Mouse (Mus musculus) kidney, postnatal 14 days (tissue): ENCODE data around the gene Cebpg.

Source experiments
- DNase-seq: peaks from one replicate; pipeline ENCODE4 v3.0.0; 2022; ENCODE audit warnings: mixed read lengths

The Cebpg gene

DNA sequence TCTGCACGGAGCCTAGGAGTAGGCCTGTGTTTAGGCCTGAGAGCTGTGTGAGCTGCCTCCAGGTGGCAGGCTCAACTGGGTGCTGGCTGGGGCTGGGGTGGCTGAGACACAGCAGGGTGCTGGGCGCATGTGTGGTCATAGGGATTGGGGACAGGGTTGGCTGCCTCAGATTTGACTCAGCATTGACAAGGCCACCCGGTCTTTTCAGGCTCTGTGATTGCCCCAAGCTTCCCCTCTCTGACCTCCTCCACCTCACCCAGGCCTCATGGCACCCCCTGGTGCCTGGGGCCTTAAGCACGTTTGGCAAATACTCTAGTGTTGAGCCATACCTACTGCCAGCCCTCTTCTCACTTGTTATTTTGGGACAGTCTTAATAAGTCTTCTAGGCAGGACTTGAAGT is 33.1 kb downstream of the Cebpg start:
- no peak for DNase-seq

DNA sequence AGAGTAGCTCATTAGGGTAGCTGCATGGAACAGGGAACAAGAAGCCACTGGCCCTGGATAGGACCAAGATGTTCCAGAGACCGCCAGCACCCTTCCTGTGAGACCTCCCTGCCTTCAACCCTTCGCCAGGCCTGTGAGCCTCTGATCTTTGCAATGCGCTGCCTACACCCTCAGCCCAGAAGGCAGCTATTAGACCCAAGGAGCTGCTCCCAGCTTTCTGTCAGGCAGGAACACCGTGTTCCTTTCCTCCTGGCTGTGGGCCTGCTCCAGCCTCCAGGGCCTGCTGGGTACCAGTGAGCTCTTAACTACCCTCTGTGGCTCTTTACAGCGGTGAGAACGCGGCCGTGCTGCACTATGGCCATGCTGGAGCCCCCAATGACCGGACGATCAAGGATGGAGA is 35.0 kb downstream of the Cebpg start:
- no peak for DNase-seq

- DNase-seq = no peak
These were observed 41.1 kb downstream of the Cebpg start for GRCm38 (mm10) chr7:35015252-35015651.

GRCm38 (mm10) chr7:35013228-35013627 is 43.1 kb downstream of the Cebpg start:
- no peak for DNase-seq

GRCm38 (mm10) chr7:35006661-35007060 is 49.7 kb downstream of the Cebpg start:
- no peak for DNase-seq

GRCm38 (mm10) chr7:35003171-35003737 is 53.1 kb downstream of the Cebpg start:
- DNase-seq = no peak

DNA sequence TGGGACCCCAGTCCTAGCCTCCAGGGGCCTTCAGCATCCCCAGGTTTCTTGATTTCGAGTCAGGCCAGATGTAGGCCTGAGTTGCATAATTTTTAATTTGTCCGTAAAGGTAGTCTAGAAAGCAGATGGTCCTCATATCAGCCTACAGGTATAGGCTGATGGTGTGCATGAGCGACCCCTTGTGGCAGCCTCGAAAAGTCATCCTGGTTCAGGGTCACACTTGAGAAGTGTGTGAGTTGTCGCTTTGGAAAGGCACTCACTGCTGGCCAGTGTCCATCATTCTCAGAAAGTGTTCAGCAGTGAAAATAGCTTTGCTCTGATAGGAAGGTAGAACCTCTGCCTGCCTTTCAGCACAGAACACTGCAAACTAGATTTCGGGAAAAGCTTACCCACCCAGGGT is 55.5 kb downstream of the Cebpg start:
- DNase-seq = peak; percentile 49
